18 mouse cellular contexts compared by ENCODE assay signal in the genomic region with DNA sequence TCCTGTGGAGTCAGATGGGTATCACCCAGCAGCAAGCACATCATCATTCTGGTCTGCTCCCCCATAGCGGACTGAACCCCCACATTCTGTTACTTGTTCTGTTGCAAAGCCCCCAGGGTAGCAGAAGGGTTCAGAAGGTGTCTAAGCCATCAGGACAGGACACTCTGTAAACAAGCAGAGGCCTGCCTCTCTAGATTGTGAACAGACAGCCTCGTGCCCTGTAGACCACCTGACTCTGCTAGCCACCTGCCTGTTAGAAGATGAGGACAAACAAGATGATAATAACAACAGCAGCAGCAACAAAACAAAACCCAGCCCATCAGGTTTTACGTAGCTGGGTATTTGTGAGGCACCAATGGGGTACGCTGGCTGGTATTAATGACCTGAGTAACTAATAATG. TPM values are rescaled to one million over a fixed set of nuclear protein-coding genes. Genes with fewer than 3 reads are reported as not detected.
A peak's percentile ranks its signal among the peaks of the same experiment; 100 is the strongest.
DNase-seq lines count a peak whose midpoint lies in the region; ATAC-seq and TF ChIP-seq lines count a peak whose summit lies in the region.
"Had no signal": no experiment of that assay in that cellular context is flagged by ENCODE, and none has a peak within 500 bp of the region (broad histone marks: within the 10 kb centered on the region; RNA-seq: fewer than 3 reads in every experiment).

No protein-coding gene starts in this region.

- H3K9ac ChIP-seq in heart, embryonic 15.5 days, result no peak overlapping the region
- H3K9ac ChIP-seq in intestine, postnatal 0 days (ENCODE audit: low read depth, low read length), result no peak overlapping the region
- no peak overlapping the region for H3K9ac ChIP-seq in liver, embryonic 15.5 days
- H3K9ac ChIP-seq: forebrain, postnatal 0 days; hindbrain, embryonic 15.5 days had no signal

- ATAC-seq in heart, embryonic 15.5 days (replicated peaks; ENCODE audit: insufficient number of reproducible peaks, insufficient read depth, low FRiP score, low read depth), result no peak
- no peak for ATAC-seq in intestine, postnatal 0 days
- ATAC-seq in liver, embryonic 15.5 days (ENCODE audit: insufficient read depth), result no peak
- ATAC-seq: activated CD4-positive, CD25-positive, alpha-beta regulatory T cell, adult 4 months; Patski had no signal

- intact Hi-C loops in left cerebral cortex, adult 2 months (cut with DNase I), result loop anchor here (5.0 kb wide), 1 partner anchor 40 kb away; a partner anchor contains a TSS
- intact Hi-C loops in left cerebral cortex, postnatal 36 days (cut with DNase I), result loop anchor here (5.0 kb wide), 1 partner anchor 40 kb away; a partner anchor contains a TSS

- no peak overlapping the region for H3K4me3 ChIP-seq in heart, embryonic 15.5 days
- no peak overlapping the region for H3K4me3 ChIP-seq in left cerebral cortex, adult 2 months
- no peak overlapping the region for H3K4me3 ChIP-seq in intestine, postnatal 0 days (ENCODE audit: low read depth, low read length)
- no peak overlapping the region for H3K4me3 ChIP-seq in liver, embryonic 15.5 days (replicated peaks)
- H3K4me3 ChIP-seq: hindbrain, embryonic 15.5 days had no signal

- peaks cover 24% of the 10 kb centered on the region; the same call in 1 of the 2 replicates for H3K36me3 ChIP-seq in heart, embryonic 15.5 days
- peaks cover 23% of the 10 kb centered on the region; the same call in 1 of the 2 replicates for H3K36me3 ChIP-seq in intestine, postnatal 0 days (ENCODE audit: control insufficient read depth, insufficient read depth)
- no peaks in the 10 kb centered on the region for H3K36me3 ChIP-seq in liver, embryonic 15.5 days (replicated peaks)
- H3K36me3 ChIP-seq: hindbrain, embryonic 15.5 days had no signal

- peak overlapping the region; percentile 71 for H3K27ac ChIP-seq in heart, embryonic 15.5 days
- H3K27ac ChIP-seq in left cerebral cortex, adult 2 months, result peak overlapping the region; percentile 36; the same call in 1 of the 2 replicates
- H3K27ac ChIP-seq in intestine, postnatal 0 days (ENCODE audit: low read depth, low read length), result peak overlapping the region; percentile 77
- peak overlapping the region; percentile 70 for H3K27ac ChIP-seq in liver, embryonic 15.5 days (replicated peaks)
- H3K27ac ChIP-seq: hindbrain, embryonic 15.5 days; macrophage had no signal

- no peaks in the 10 kb centered on the region for H3K27me3 ChIP-seq in heart, embryonic 15.5 days
- no peaks in the 10 kb centered on the region for H3K27me3 ChIP-seq in intestine, postnatal 0 days (replicated peaks; ENCODE audit: control insufficient read depth, insufficient read depth, low read length)
- H3K27me3 ChIP-seq in liver, embryonic 15.5 days, result no peaks in the 10 kb centered on the region
- H3K27me3 ChIP-seq: hindbrain, embryonic 15.5 days; Patski had no signal

- peaks cover 81% of the 10 kb centered on the region for H3K4me1 ChIP-seq in heart, embryonic 15.5 days (replicated peaks)
- peaks cover 40% of the 10 kb centered on the region for H3K4me1 ChIP-seq in intestine, postnatal 0 days (replicated peaks; ENCODE audit: control insufficient read depth, insufficient read depth, low read length)
- peaks cover 59% of the 10 kb centered on the region for H3K4me1 ChIP-seq in liver, embryonic 15.5 days (replicated peaks)

- no peak for DNase-seq in heart, adult 8-10 months (ENCODE audit: low spot score)
- no peak for DNase-seq in left cerebral cortex, adult 2 months (ENCODE audit: extremely low spot score in 1 of 2, low spot score in 2 of 2)
- DNase-seq in left cerebral cortex, postnatal 36 days (ENCODE audit: low spot score in 2 of 2), result no peak
- DNase-seq in thymus, postnatal 25 days, result no peak
- DNase-seq in adrenal gland, postnatal 25 days, result no peak
- DNase-seq: forebrain, postnatal 0 days; layer of hippocampus, postnatal 36 days; left cerebral cortex, postnatal 4 days; lung, adult 2 months; midbrain, embryonic 14.5 days; spleen, adult 18-20 months had no signal

- H3K4me2 ChIP-seq in heart, embryonic 15.5 days, result no peak overlapping the region
- no peak overlapping the region for H3K4me2 ChIP-seq in intestine, postnatal 0 days (replicated peaks; ENCODE audit: low read depth)
- no peak overlapping the region for H3K4me2 ChIP-seq in liver, embryonic 15.5 days
- H3K4me2 ChIP-seq: hindbrain, embryonic 15.5 days had no signal

- TF ChIP-seq CTCF in left cerebral cortex, adult 2 months (IDR thresholded peaks at IDR 0.05), result no peak
- TF ChIP-seq CTCF in intestine, postnatal 0 days (IDR thresholded peaks at IDR 0.05; ENCODE audit: low read depth), result no peak

- 86% methylated on average over 4 of the region's 4 CpGs for WGBS in heart, embryonic 15.5 days
- WGBS in intestine, postnatal 0 days, result 71% methylated on average over 4 of the region's 4 CpGs
- WGBS in liver, embryonic 15.5 days (ENCODE audit: insufficient replicate concordance), result 54% methylated on average over 4 of the region's 4 CpGs

- H3K9me3 ChIP-seq in heart, embryonic 15.5 days (replicated peaks), result no peaks in the 10 kb centered on the region
- no peaks in the 10 kb centered on the region for H3K9me3 ChIP-seq in intestine, postnatal 0 days (ENCODE audit: control insufficient read depth)
- H3K9me3 ChIP-seq in liver, embryonic 15.5 days (replicated peaks), result no peaks in the 10 kb centered on the region
- H3K9me3 ChIP-seq: hindbrain, embryonic 15.5 days had no signal

RNA-seq across cellular contexts. Expression of a gene that starts 42.0 kb away (rescaled TPM):
- polyA plus RNA-seq in heart, embryonic 15.5 days (2015; fragmentation: Nextera tagmentation; extraction: Ambion mirVana), result 78.8 and 81.2 TPM in 2 replicates
- 100 to 1,000 TPM; 157 to 180 (median 176) TPM for total RNA-seq in heart, adult 8-10 months (2022)
- 10 to 100 TPM; 63.7 to 64.9 TPM for total RNA-seq in left cerebral cortex, adult 2 months (2021)
- total RNA-seq in left cerebral cortex, postnatal 36 days (2021), result 10 to 100 TPM; 53.4 to 70.4 TPM
- 24.2 and 29.4 TPM in 2 replicates for polyA plus RNA-seq in intestine, postnatal 0 days (2015; fragmentation: Nextera tagmentation; extraction: Ambion mirVana)
- 6.3 and 6.7 TPM in 2 replicates for polyA plus RNA-seq in liver, embryonic 15.5 days (2015; fragmentation: Nextera tagmentation; extraction: Ambion mirVana)
- total RNA-seq in adrenal gland, postnatal 25 days (2021), result 388 and 389 TPM in 2 replicates
- polyA plus RNA-seq: activated CD4-positive, CD25-positive, alpha-beta regulatory T cell, adult 4 months had no signal
